Mouse (Mus musculus) embryonic facial prominence, embryonic 12.5 days (tissue): ENCODE results near the gene Kcnj2. TPM values are rescaled to one million over a fixed set of nuclear protein-coding genes. Genes with fewer than 3 reads are reported as not detected.

Experiments used
- ATAC-seq: fragments of 200-750 bp; cut with Nextera tagmentation; 2 replicates; pipeline ENCODE4 v1.8.0; 2017; ENCODE audit not compliant: insufficient number of reproducible peaks, insufficient read depth, low FRiP score, low TSS enrichment
- H3K27ac ChIP-seq: fragments of 300-500 bp; sonication (generic); 2 replicates; pipeline ENCODE4 v1.5.1; 2016; ENCODE audit warnings: mild to moderate bottlenecking
- H3K27me3 ChIP-seq: fragments of 300-500 bp; sonication (generic); 2 replicates; pipeline ENCODE4 v1.6.1; 2016; ENCODE audit warnings: mild to moderate bottlenecking, moderate library complexity
- H3K36me3 ChIP-seq: fragments of 300-500 bp; sonication (generic); 2 replicates; pipeline ENCODE4 v1.6.1; 2016; ENCODE audit warnings: mild to moderate bottlenecking
- H3K4me1 ChIP-seq: fragments of 300-500 bp; sonication (generic); 2 replicates; pipeline ENCODE4 v1.6.1; 2016
- H3K4me2 ChIP-seq: fragments of 300-500 bp; sonication (generic); replicated peaks from 2 replicates; pipeline ENCODE4 v1.6.1; 2016; ENCODE audit warnings: mild to moderate bottlenecking, moderate library complexity
- H3K4me3 ChIP-seq: fragments of 300-500 bp; sonication (generic); 2 replicates; pipeline ENCODE4 v1.5.1; 2016; ENCODE audit warnings: mild to moderate bottlenecking
- H3K9ac ChIP-seq: fragments of 300-500 bp; sonication (generic); 2 replicates; pipeline ENCODE4 v1.6.1; 2016; ENCODE audit warnings: mild to moderate bottlenecking, moderate library complexity
- H3K9me3 ChIP-seq: fragments of 300-500 bp; sonication (generic); 2 replicates; pipeline ENCODE4 v1.6.1; 2016; ENCODE audit warnings: mild to moderate bottlenecking, moderate library complexity
- WGBS: fragments of 180-500 bp; shearing (Covaris S2); methylation state at CpG from one replicate; pipeline ENCODE4 v1.1.7; 2016; 5-methylcytosine and 5-hydroxymethylcytosine counted together
- polyA plus RNA-seq: library from polyadenylated mRNA; unstranded; fragments of >200 nt; fragmentation: Nextera tagmentation; extraction: Ambion mirVana; gene quantifications from 2 replicates; pipeline ENCODE4 v1.2.1, GENCODE M21; 2016

The Kcnj2 gene
- polyA plus RNA-seq, 1 experiment from 2014 or later: 7.7 TPM

DNA sequence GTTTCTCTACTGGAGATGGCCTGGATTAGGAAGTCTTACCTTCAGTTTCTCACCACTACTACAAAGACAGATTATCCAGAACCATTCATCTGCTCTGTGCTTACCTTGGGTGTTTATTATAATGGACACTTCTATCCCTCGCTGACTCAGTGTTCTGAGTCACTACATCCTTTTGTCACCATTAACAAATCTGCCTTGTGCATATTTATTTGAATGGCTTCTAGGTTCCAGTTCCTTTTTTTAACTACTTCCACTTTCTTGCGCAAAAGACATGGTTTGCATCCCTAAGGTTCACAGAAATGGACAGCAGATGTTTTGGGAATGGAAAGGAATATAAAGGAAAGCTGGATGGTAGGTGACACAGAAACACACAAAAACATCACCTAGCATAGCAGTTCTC, 27.0 kb downstream of the Kcnj2 start:
- WGBS: 85% methylated on average over 2 of the region's 2 CpGs
- no peak for ATAC-seq
- Histone ChIP-seq H3K4me3 (no peak overlapping the region), H3K27ac (no peak overlapping the region), H3K9me3 (no peaks in the 10 kb centered on the region), H3K9ac (no peak overlapping the region), H3K27me3 (no peaks in the 10 kb centered on the region), H3K4me1 (no peaks in the 10 kb centered on the region), H3K4me2 (no peak overlapping the region), H3K36me3 (no peaks in the 10 kb centered on the region)

DNA sequence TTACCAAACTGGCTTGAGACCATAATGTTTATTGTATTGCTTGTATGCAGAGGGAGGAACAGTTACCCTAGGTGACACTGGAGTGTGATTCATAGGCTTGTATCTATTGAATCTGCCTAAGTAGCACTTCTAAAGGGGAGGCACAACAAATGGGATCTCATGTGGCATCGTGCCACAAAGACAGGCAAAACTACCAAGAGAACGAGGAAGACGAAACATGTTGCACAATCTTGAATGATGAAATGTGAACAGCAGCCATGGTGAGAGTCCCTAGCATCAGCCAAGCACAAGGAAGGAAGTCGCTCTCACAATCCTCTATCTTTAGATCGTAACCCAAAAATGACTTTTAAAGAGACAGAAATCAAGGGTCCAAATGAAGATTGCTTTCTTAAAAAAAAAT, 30.6 kb downstream of the Kcnj2 start:
- Histone ChIP-seq H3K27ac (no peak overlapping the region), H3K9ac (no peak overlapping the region), H3K4me1 (no peaks in the 10 kb centered on the region), H3K27me3 (no peaks in the 10 kb centered on the region), H3K4me2 (no peak overlapping the region), H3K9me3 (no peaks in the 10 kb centered on the region), H3K4me3 (no peak overlapping the region), H3K36me3 (no peaks in the 10 kb centered on the region)
- no peak for ATAC-seq
- WGBS: 92% methylated on average over 5 of the region's 5 CpGs

DNA sequence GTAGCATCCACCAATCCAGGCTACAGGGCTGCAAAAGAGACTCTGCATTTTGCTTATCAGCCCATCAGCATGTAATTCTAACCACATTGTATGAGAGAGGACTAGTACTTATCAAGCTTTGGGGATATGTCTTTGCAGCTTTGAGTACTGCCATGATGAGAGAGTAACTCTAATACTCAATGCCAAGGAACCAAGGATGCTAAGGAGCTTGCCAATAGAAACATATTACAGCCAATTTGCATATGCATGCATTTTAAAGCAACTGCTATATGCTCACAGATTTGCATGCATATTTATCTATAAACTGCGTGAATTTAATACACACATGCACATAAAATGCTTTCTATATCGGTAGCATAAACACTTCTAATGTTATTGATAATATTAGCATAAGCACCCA, 34.2 kb downstream of the Kcnj2 start:
- WGBS: 93% methylated on average over 2 of the region's 2 CpGs
- H3K4me1 ChIP-seq: no peaks in the 10 kb centered on the region
- no peaks in the 10 kb centered on the region for H3K27me3 ChIP-seq
- H3K4me3 ChIP-seq: no peak overlapping the region
- no peak overlapping the region for H3K9ac ChIP-seq
- H3K9me3 ChIP-seq: no peaks in the 10 kb centered on the region
- ATAC-seq: no peak
- no peaks in the 10 kb centered on the region for H3K36me3 ChIP-seq
- no peak overlapping the region for H3K4me2 ChIP-seq
- H3K27ac ChIP-seq: no peak overlapping the region

DNA sequence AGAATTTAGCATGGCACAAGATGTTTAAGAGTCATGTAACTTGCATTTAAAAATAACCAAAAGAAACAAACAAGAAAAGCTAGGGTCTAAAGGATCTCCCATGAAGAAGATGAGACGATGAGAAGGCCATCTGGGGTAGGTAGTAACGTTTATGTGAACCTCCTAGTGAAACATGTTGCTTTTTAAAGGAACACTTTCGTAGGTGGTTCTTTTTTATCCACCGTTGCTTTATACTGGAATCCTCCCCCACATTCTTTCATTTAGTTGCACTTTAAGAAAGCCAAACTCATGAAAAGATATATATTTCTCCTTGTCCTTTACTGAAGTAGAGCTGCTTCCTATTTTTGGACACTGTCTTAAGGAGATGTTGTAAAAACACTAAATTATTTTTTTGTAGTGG, 34.7 kb downstream of the Kcnj2 start:
- 89% methylated on average over 4 of the region's 4 CpGs for WGBS
- Histone ChIP-seq H3K27ac (no peak overlapping the region), H3K9me3 (no peaks in the 10 kb centered on the region), H3K4me3 (no peak overlapping the region), H3K4me1 (no peaks in the 10 kb centered on the region), H3K4me2 (no peak overlapping the region), H3K9ac (no peak overlapping the region), H3K36me3 (no peaks in the 10 kb centered on the region), H3K27me3 (no peaks in the 10 kb centered on the region)
- no peak for ATAC-seq

DNA sequence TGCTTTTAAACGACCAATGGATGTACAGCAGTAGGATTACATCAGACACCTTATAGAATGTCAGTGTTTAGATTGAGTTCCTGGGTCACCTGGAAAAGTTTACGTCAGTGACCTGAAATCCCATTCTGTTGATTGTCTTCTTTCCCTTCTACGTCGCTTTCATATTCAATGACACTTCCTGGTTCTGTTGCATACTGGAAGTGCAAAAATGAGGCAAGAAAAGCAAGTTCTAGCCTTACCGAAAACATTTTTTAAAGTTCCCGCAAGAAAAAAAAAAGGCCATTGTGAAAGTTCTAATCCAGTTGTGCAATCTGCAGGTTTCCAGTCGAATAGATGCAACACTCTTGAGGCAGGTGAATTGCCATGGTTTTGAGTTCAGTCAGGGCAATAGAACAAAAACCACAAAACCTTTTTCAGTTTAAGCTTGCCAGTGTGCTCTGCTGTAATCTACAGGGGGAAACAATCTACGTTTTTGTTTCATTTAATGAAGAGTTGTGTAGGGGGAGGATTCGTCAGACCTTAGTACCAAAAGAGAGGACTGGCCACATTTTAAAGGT, 35.7 kb downstream of the Kcnj2 start:
- Histone ChIP-seq H3K27me3 (no peaks in the 10 kb centered on the region), H3K27ac (no peak overlapping the region), H3K4me3 (no peak overlapping the region), H3K4me2 (no peak overlapping the region), H3K9me3 (no peaks in the 10 kb centered on the region), H3K4me1 (no peaks in the 10 kb centered on the region), H3K36me3 (no peaks in the 10 kb centered on the region), H3K9ac (no peak overlapping the region)
- ATAC-seq: no peak
- 81% methylated on average over 9 of the region's 9 CpGs for WGBS

DNA sequence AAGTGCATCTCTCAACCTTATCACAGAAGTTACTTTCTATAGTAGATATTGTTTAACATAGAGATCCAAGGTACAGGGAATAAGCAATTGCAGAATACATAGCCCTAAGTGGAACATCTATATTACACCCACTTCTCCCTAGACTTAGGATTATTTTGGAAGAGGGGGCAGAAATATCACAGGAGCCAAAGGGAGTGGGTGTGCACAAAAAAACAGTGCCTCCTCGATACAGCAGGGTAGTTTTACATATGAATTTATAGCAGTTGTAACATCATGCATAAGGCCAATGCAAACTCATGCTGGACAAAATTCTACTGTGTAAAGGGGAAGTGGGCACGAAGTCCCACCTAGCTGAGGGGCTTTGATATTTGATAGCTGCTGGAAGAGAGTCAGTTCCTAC, 38.5 kb downstream of the Kcnj2 start:
- Histone ChIP-seq H3K36me3 (no peaks in the 10 kb centered on the region), H3K4me2 (no peak overlapping the region), H3K27me3 (no peaks in the 10 kb centered on the region), H3K9ac (no peak overlapping the region), H3K9me3 (no peaks in the 10 kb centered on the region), H3K4me1 (no peaks in the 10 kb centered on the region), H3K4me3 (no peak overlapping the region), H3K27ac (no peak overlapping the region)
- WGBS: 76% methylated on average over 2 of the region's 2 CpGs
- no peak for ATAC-seq

DNA sequence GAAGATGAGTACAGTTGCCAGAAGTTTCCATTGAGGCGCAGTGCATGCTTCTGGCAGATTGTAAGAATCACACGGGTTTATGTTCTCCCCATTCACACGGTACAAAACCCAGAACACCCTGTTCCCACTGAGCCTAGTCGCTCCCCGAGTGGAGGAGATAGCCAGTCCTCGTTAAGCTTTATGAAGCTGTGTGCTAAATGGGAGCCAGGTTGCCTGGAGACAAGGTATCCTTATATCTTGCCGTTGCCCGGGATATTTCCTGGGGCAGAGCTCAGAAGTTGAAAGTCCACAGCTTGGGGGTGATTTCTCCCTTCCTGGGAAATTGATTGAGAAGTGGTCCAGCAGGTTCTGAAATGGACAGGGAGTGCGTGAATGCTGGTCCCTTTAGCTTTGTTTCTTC, 42.2 kb downstream of the Kcnj2 start:
- H3K27ac ChIP-seq: no peak overlapping the region
- H3K4me2 ChIP-seq: no peak overlapping the region
- WGBS: 70% methylated on average over 9 of the region's 9 CpGs
- H3K4me3 ChIP-seq: no peak overlapping the region
- no peaks in the 10 kb centered on the region for H3K4me1 ChIP-seq
- no peaks in the 10 kb centered on the region for H3K36me3 ChIP-seq
- H3K9ac ChIP-seq: no peak overlapping the region
- no peaks in the 10 kb centered on the region for H3K9me3 ChIP-seq
- H3K27me3 ChIP-seq: no peaks in the 10 kb centered on the region
- ATAC-seq: no peak

DNA sequence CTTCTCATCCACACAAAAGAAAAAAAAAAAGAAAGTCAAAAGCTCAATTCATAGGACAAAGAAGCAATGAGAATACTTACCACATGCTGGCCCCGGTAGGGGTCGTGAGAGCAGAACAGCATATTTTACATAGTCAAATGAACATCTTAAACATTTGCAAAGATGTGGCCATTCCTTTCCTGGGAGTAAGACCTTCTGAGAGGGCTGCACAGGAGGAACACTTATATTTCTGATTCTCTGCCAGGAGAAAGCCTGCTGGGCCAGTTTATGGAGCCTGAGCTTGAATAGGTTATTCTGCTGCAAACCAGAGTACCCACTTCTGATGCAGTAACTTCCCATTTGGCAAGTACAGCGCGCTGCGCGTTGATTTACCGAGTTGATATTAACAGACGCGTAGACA, 55.5 kb downstream of the Kcnj2 start:
- H3K9ac ChIP-seq: no peak overlapping the region
- H3K27ac ChIP-seq: no peak overlapping the region
- H3K4me2 ChIP-seq: no peak overlapping the region
- H3K4me1 ChIP-seq: no peaks in the 10 kb centered on the region
- H3K36me3 ChIP-seq: no peaks in the 10 kb centered on the region
- no peak for ATAC-seq
- H3K9me3 ChIP-seq: no peaks in the 10 kb centered on the region
- H3K4me3 ChIP-seq: no peak overlapping the region
- WGBS: 73% methylated on average over 9 of the region's 9 CpGs
- H3K27me3 ChIP-seq: no peaks in the 10 kb centered on the region

DNA sequence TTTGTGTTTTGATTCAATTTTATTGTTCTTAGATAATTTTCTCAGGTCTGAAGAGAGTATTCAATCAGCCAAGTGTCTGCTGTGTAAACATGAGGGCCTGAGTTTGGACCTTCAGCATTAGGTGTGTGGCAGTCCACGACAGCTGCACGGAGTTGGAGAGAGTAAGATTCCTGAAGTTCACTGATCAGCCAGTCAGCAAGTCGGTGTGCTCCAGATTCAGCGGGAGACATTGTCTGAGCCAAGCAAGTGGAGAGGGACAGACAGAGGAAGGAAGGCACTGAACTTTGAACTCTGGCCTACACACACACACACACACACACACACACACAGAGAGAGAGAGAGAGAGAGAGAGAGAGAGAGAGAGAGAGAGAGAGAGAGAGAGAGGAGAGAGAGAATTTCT, 57.4 kb downstream of the Kcnj2 start:
- H3K4me2 ChIP-seq: no peak overlapping the region
- H3K9me3 ChIP-seq: no peaks in the 10 kb centered on the region
- no peak overlapping the region for H3K4me3 ChIP-seq
- no peak overlapping the region for H3K9ac ChIP-seq
- H3K27me3 ChIP-seq: no peaks in the 10 kb centered on the region
- H3K36me3 ChIP-seq: no peaks in the 10 kb centered on the region
- 54% methylated on average over 4 of the region's 4 CpGs for WGBS
- H3K27ac ChIP-seq: no peak overlapping the region
- no peaks in the 10 kb centered on the region for H3K4me1 ChIP-seq
- ATAC-seq: no peak

DNA sequence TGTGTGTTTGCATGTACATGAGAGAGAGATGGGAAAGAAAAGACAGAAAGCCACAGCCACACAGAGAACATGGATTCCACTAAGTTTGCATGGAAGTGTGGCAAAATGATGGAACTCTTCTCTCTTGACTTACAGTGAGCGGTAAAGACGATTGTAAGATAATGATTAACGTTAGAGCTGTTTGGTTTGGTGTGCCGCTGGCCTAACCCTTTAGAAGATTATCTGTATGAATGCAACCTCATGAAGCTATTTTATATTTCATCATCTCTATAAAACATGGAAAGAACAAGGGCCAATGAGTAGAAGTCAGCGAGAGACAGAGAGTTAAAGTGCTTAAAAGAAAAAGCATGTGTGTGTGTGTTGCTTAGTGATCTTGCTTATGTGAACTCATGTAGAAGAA, 60.0 kb downstream of the Kcnj2 start:
- no peaks in the 10 kb centered on the region for H3K27me3 ChIP-seq
- WGBS: 87% methylated on average over 5 of the region's 5 CpGs
- H3K36me3 ChIP-seq: no peaks in the 10 kb centered on the region
- H3K9me3 ChIP-seq: no peaks in the 10 kb centered on the region
- H3K4me3 ChIP-seq: no peak overlapping the region
- no peak overlapping the region for H3K4me2 ChIP-seq
- no peaks in the 10 kb centered on the region for H3K4me1 ChIP-seq
- no peak for ATAC-seq
- no peak overlapping the region for H3K27ac ChIP-seq
- H3K9ac ChIP-seq: no peak overlapping the region

Other genes with a start within 250 kb of the Kcnj2 start
- gene Kcnj16, start 98.1 kb upstream of the Kcnj2 start, polyA plus RNA-seq: 0.06 and 0.18 TPM in 2 replicates